Mouse (Mus musculus): ENCODE measurements around the gene Ago1.

Ago1 gene

GRCm38 (mm10) chr4:126468285-126468901 is at the start of gene Ago1:
Ago1 (minus strand) TSS chr4:126468583.
- TF ChIP-seq GATA4 (IDR thresholded peaks at IDR 0.05; ENCODE audit: insufficient replicate concordance, low read length), result no peak; the same call in 1 of the 2 replicates

- TF ChIP-seq GATA4 (IDR thresholded peaks at IDR 0.05; ENCODE audit: insufficient replicate concordance, low read length), result no peak
These were observed 44.1 kb upstream of the Ago1 start for GRCm38 (mm10) chr4:126512308-126513066.

GRCm38 (mm10) chr4:126511013-126511412 is 42.6 kb upstream of the Ago1 start:
- TF ChIP-seq GATA4 (IDR thresholded peaks at IDR 0.05; ENCODE audit: insufficient replicate concordance, low read length), result no peak

GRCm38 (mm10) chr4:126509072-126509471 is 40.7 kb upstream of the Ago1 start:
- no peak for TF ChIP-seq GATA4 (IDR thresholded peaks at IDR 0.05; ENCODE audit: insufficient replicate concordance, low read length)

GRCm38 (mm10) chr4:126508110-126508899 is 39.9 kb upstream of the Ago1 start:
- no peak for TF ChIP-seq GATA4 (IDR thresholded peaks at IDR 0.05; ENCODE audit: insufficient replicate concordance, low read length)

GRCm38 (mm10) chr4:126502977-126503309 is 34.6 kb upstream of the Ago1 start:
- TF ChIP-seq GATA4 (IDR thresholded peaks at IDR 0.05; ENCODE audit: insufficient replicate concordance, low read length), result no peak

- no peak for TF ChIP-seq GATA4 (IDR thresholded peaks at IDR 0.05; ENCODE audit: insufficient replicate concordance, low read length)
These were observed 34.0 kb upstream of the Ago1 start for GRCm38 (mm10) chr4:126502141-126502976.

- TF ChIP-seq GATA4 (IDR thresholded peaks at IDR 0.05; ENCODE audit: insufficient replicate concordance, low read length), result no peak
These were observed 30.2 kb upstream of the Ago1 start for GRCm38 (mm10) chr4:126498601-126499000.

- no peak for TF ChIP-seq GATA4 (IDR thresholded peaks at IDR 0.05; ENCODE audit: insufficient replicate concordance, low read length)
These were observed 28.6 kb upstream of the Ago1 start for GRCm38 (mm10) chr4:126496963-126497362.

- no peak for TF ChIP-seq GATA4 (IDR thresholded peaks at IDR 0.05; ENCODE audit: insufficient replicate concordance, low read length)
These were observed 27.8 kb upstream of the Ago1 start for GRCm38 (mm10) chr4:126495942-126496790.

GRCm38 (mm10) chr4:126495453-126495852 is 27.1 kb upstream of the Ago1 start:
- no peak for TF ChIP-seq GATA4 (IDR thresholded peaks at IDR 0.05; ENCODE audit: insufficient replicate concordance, low read length)

- TF ChIP-seq GATA4 (IDR thresholded peaks at IDR 0.05; ENCODE audit: insufficient replicate concordance, low read length), result no peak
These were observed 25.0 kb upstream of the Ago1 start for GRCm38 (mm10) chr4:126493416-126493815.

GRCm38 (mm10) chr4:126491977-126492376 is 23.6 kb upstream of the Ago1 start:
- no peak for TF ChIP-seq GATA4 (IDR thresholded peaks at IDR 0.05; ENCODE audit: insufficient replicate concordance, low read length)

GRCm38 (mm10) chr4:126490726-126491125 is 22.3 kb upstream of the Ago1 start:
- TF ChIP-seq GATA4 (IDR thresholded peaks at IDR 0.05; ENCODE audit: insufficient replicate concordance, low read length), result no peak

All from liver, adult (tissue).